Mouse (Mus musculus): Measurements from ENCODE around the gene Tbx10.

- TF ChIP-seq CTCF (IDR thresholded peaks at IDR 0.05; ENCODE audit: low read depth) (no peak), EP300 (IDR thresholded peaks at IDR 0.05; ENCODE audit: low read depth) (no peak)
Measured at GRCm38 (mm10) chr19:3951461-3951860, 41.1 kb upstream of the Tbx10 start.

All from liver, embryonic 14.5 days (tissue).